Mouse (Mus musculus) testis, adult 2 months (tissue): Measurements from ENCODE around the gene Atp6v1g2. TPM values are rescaled to one million over a fixed set of nuclear protein-coding genes. Genes with fewer than 3 reads are reported as not detected.

Experiments used
- H3K27ac ChIP-seq: fragments of 200-500 bp; 2 replicates; pipeline ENCODE4 v1.5.1; 2012; ENCODE audit warnings: low read depth, low read length; ENCODE audit not compliant: control insufficient read depth, insufficient read depth
- H3K27me3 ChIP-seq: fragments of 200-500 bp; 2 replicates; pipeline ENCODE4 v1.6.1; 2012; ENCODE audit warnings: mild to moderate bottlenecking, low read length, moderate library complexity; ENCODE audit not compliant: control insufficient read depth, insufficient read depth
- H3K36me3 ChIP-seq: fragments of 200-500 bp; 2 replicates; pipeline ENCODE4 v1.6.1; 2012; ENCODE audit warnings: mild to moderate bottlenecking, low read length; ENCODE audit not compliant: control insufficient read depth, insufficient read depth
- H3K4me1 ChIP-seq: fragments of 200-500 bp; 2 replicates; pipeline ENCODE4 v1.6.1; 2012; ENCODE audit warnings: low read length; ENCODE audit not compliant: control insufficient read depth, insufficient read depth
- H3K4me3 ChIP-seq: fragments of 200-500 bp; 2 replicates; pipeline ENCODE4 v1.5.1; 2012; ENCODE audit warnings: low read depth, mild to moderate bottlenecking, low read length, moderate library complexity, mixed read lengths; ENCODE audit not compliant: control insufficient read depth
- CTCF ChIP-seq: fragments of 200-500 bp; IDR thresholded peaks from 2 replicates; pipeline ENCODE4 v1.5.1; 2012; ENCODE audit warnings: low read depth, mild to moderate bottlenecking, inconsistent platforms, low read length, moderate library complexity; ENCODE audit not compliant: control insufficient read depth, insufficient read depth, insufficient replicate concordance
- POLR2A ChIP-seq: fragments of 200-500 bp; IDR thresholded peaks from 2 replicates; pipeline ENCODE4 v1.6.1; 2012; ENCODE audit warnings: low read depth, mild to moderate bottlenecking, inconsistent platforms, low read length, moderate library complexity; ENCODE audit not compliant: control insufficient read depth
- polyA plus RNA-seq: library from polyadenylated mRNA; depleted of rRNA; stranded (reverse); fragments of >200 nt; gene quantifications from 2 replicates; pipeline ENCODE4 v1.2.3, GENCODE M21; 2012; rRNA removed

Gene Atp6v1g2
- 10.4 and 11.7 TPM in 2 replicates for polyA plus RNA-seq

DNA sequence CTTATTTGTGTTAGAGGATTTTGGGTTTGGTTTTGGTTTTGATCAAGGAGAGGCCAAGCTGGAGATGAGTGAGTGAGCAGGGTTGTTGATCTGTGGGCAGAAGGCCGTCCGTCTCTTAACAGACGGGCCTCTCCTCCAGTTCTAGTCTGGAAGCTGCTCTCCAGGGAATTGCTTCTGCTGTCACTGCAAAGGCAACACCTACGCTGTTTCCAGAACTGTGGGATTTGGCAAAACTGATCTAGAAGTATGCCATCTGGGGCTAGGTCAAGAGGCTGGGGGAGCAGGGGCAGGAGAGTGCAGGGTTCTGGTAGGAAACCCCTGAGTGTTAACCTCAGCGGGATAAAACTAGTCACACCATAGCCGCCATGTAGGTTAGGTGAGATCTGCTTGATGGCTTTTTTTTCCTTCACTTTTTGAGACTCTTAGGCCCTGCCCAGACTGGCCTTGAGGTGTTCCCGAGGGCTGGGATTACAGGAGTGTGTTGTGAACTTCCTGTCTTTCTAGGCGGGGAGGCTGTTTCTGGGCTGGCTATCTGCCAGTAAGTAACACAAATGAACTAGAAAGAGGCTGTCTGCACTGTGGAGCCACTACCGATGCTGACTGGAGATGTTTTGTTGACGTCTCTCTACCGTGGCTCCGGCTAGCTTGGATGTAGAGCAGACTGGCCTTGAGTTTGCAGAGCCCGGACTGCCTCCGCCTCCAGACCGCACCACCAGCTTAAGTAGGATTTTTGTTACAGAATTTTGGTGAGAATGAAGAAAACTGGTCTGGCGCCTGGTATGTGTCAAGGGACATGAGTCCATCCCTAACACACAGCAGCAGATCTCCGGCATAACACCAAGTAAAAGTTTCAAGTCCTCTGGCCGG lies at the start of gene Atp6v1g2:
Gene Atp6v1g2, plus strand, starts transcription at position 547 of the 867 bp plus-strand sequence.
- Histone ChIP-seq H3K27me3 (no peaks in the 10 kb centered on the region), H3K4me3 (peak within 1 kb of the TSS; percentile 36), H3K36me3 (no peaks in the 10 kb centered on the region; the same call in 1 of the 2 replicates), H3K27ac (peak within 1 kb of the TSS; percentile 75), H3K4me1 (peaks cover 25% of the 10 kb centered on the region)
- TF ChIP-seq POLR2A (no peak), CTCF (no peak)

DNA sequence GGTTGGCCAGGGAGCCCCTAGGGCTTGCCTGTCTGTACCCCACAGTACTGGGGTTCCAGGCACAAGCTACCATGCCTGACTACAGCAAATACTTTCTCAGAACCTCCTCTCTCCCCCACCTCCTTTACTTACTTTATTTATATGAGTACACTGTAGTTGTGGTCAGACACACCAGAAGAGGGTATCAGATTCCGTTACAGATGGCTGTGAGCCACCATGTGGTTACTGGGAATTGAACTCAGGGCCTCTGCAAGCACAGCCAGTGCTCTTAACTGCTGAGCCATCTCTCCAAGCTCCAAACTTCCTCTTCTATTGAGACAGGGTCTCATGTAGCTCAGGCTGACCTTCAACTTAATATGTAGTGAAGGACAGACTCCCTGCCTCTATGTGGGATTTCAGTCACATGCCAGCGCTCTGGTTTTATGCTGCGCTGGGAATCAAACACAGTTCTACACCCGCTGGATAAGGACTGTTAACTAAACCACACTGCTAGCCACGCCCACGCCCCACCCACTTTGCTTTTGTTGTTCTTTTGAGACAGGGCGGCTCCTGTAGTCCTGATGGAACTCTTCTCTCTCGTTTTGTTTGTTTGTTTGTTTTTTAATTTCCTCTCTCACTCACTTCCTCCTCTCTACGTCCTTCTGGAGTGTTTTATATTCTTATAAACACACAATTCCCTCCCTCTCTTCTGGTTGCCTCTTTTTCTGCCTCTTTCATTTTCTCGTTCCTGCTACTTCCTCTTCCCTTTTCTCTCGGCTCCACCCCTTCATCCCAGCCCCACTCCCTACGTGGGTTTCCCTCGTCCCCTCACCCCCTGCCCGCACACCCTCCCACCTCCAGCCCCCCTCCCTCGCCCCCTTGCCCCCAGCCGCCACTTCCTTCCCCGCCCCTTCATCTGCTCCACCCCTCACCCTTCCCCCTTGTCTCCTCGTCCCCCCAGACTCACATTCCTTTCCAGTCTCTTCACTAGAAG lies 47.5 kb upstream of the Atp6v1g2 start:
- no peaks in the 10 kb centered on the region for H3K27me3 ChIP-seq
- no peaks in the 10 kb centered on the region for H3K36me3 ChIP-seq
- no peak overlapping the region for H3K27ac ChIP-seq
- no peak for TF ChIP-seq POLR2A
- no peak for TF ChIP-seq CTCF
- H3K4me3 ChIP-seq: peak overlapping the region; percentile 17
- H3K4me1 ChIP-seq: peaks cover 10% of the 10 kb centered on the region

DNA sequence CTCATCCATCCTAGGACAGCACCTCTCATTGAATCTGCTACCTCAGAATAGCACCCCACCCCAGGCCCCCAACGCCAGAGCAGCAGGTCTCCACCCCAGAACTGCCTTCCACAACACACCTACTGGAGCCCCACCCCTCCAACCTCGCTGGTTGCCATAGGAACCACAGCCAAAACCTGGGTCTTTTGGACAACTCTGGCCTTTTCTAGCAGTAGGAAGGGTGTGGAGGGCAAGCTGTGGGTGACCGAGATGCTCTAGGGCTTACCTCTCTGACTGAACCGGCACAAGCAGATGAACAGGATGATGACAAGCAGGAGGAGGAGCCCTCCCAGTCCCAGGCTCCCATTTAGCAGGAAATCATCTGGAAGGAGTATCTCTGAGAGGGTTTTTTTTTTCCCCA lies 46.8 kb upstream of the Atp6v1g2 start:
- Histone ChIP-seq H3K27ac (no peak overlapping the region), H3K36me3 (no peaks in the 10 kb centered on the region), H3K27me3 (no peaks in the 10 kb centered on the region), H3K4me3 (no peak overlapping the region), H3K4me1 (peaks cover 10% of the 10 kb centered on the region)
- no peak for TF ChIP-seq CTCF
- no peak for TF ChIP-seq POLR2A

DNA sequence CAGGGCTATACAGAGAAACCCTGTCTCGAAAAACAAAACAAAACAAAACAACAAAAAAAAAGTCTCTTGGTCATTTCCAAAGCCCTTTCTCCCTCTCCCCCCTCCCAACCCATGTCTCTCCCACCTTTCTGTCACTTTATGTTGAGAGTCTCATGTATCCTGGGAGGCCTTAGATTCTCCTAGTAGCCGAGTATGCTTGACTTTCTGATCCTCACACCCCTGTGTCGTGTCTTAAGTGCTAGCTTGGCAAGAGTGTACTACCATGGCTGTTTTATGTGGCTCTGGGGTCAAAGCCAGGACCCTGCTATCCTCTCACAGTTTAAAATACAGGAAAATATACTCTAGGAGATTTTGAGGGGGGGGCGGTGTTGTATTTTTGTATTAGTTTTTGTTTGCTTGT lies 46.1 kb upstream of the Atp6v1g2 start:
- no peak overlapping the region for H3K4me3 ChIP-seq
- TF ChIP-seq POLR2A (no peak), CTCF (no peak)
- H3K27ac ChIP-seq: no peak overlapping the region
- H3K4me1 ChIP-seq: peaks cover 10% of the 10 kb centered on the region
- H3K36me3 ChIP-seq: no peaks in the 10 kb centered on the region
- H3K27me3 ChIP-seq: no peaks in the 10 kb centered on the region

DNA sequence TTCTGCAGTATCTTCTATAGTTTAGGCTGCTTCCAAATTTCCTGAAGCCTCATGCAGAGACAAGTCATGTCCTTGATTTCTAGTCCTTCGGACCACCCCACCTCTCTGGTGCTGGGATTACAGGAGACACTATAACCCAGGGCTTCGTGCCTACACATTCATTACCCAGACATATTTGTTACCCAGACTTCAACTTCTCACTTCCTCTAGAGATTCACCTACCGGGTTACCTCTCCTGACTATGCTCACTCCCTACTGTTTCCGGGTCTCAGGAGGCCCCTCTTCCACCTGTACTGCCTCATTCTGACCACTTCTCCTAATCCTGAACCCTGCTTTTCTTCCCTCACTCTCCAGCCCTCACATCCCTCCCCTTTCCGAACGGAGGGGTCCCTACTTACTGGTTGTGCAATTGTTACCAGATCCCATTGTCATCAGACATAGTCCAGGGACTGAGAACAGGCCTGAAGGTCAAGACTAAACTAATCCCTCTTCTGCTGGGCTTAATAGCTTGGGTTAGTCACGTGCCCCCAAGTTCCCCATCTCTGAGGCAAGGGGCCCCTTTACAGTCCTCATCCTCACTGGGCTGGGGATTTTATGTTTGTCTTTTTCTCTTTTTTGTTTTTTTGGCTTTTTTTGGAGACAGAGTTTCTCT lies 45.4 kb upstream of the Atp6v1g2 start, which contains the start of gene Lst1:
Gene Lst1, minus strand, starts transcription at position 481 of the 652 bp plus-strand sequence.
- H3K27ac ChIP-seq: no peak within 1 kb of the TSS
- no peaks in the 10 kb centered on the region for H3K27me3 ChIP-seq
- peaks cover 10% of the 10 kb centered on the region for H3K4me1 ChIP-seq

DNA sequence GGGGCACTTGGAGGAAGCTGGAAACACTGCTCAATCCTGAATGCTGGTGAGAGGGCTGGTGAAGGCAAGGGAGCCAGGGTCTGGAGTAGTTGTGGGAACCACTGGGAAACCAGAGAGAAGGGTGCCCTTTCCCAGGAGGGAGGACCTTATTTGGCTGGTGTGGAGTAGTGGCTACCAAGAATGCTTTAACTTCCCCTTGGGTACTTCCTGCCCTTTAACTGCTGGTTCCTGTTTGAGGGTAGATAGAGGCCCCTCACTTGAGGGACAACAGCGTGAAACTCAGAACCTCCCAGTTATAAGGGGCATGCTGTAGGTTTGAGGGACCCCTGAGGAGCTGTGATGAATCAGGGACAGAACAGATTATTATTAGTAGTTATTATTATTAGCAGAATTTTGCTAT lies 44.3 kb upstream of the Atp6v1g2 start:
- Histone ChIP-seq H3K27ac (no peak overlapping the region), H3K4me1 (peaks cover 10% of the 10 kb centered on the region), H3K27me3 (no peaks in the 10 kb centered on the region), H3K36me3 (no peaks in the 10 kb centered on the region), H3K4me3 (no peak overlapping the region)
- TF ChIP-seq POLR2A (no peak), CTCF (no peak)

More for the DNA sequence above, 45.4 kb upstream of the Atp6v1g2 start, which contains the start of gene Lst1:
- no peaks in the 10 kb centered on the region for H3K36me3 ChIP-seq
- TF ChIP-seq CTCF (no peak), POLR2A (no peak)
- H3K4me3 ChIP-seq: no peak within 1 kb of the TSS
